Mouse (Mus musculus) left cerebral cortex, postnatal 25 days (tissue): ENCODE measurements at regions not wholly inside any gene's neighbourhood (a gene's known extent, or its start where the extent isn't known, plus 50 kb on each side); places are given as distances from the start of the nearest gene placed in this dataset.
A peak's percentile ranks its signal among the peaks of the same experiment; 100 is the strongest.
"Not testable (repeated sequence)": the region's sequence is repeated elsewhere in the genome, so short reads cannot be mapped to it uniquely, and the experiment has no call there.

ENCODE experiments used
- DNase-seq, 2 experiments: peaks; one replicate each; pipeline ENCODE4 v3.0.0; 2022; ENCODE audit warnings: low spot score in 2 of 2, mixed read lengths in 1 of 2
- intact Hi-C: fragments of 180-260 bp; cut with DNase I; formaldehyde crosslinking; loops from one replicate; pipeline ENCODE4 v1.15.1; 2025

- intact Hi-C loops = loop anchor here (10.0 kb wide), 1 partner anchor 314 kb away; no protein-coding TSS in a partner anchor
- peak in 1 of 2 experiments; percentile 80 for DNase-seq
Measured at GRCm38 (mm10) chr12:109748326-109749059, 148.4 kb upstream of the Rtl1 start.

- intact Hi-C loops = loop anchor here (10.0 kb wide), 1 partner anchor 314 kb away; no protein-coding TSS in a partner anchor
- no peak for DNase-seq
Measured at GRCm38 (mm10) chr12:109749256-109749655, 149.1 kb upstream of the Rtl1 start.

- peak; percentile 68 to 96 for DNase-seq
Measured at GRCm38 (mm10) chr12:109749711-109750243, 149.6 kb upstream of the Rtl1 start.

GRCm38 (mm10) chr12:109754986-109755385, 154.9 kb upstream of the Rtl1 start:
- intact Hi-C loops = loop anchor here (5.0 to 10.0 kb wide), 2 partner anchors 200 to 617 kb away; no protein-coding TSS in a partner anchor
- DNase-seq = no peak

More at GRCm38 (mm10) chr12:109749711-109750243, 149.6 kb upstream of the Rtl1 start:
- intact Hi-C loops = loop anchor here (5.0 to 10.0 kb wide), 3 partner anchors 205 to 623 kb away; no protein-coding TSS in a partner anchor

GRCm38 (mm10) chr12:109764293-109764692, 164.2 kb upstream of the Rtl1 start:
- intact Hi-C loops = no loop called here
- DNase-seq = no peak

- intact Hi-C loops = not testable (repeated sequence)
Measured at GRCm38 (mm10) chr12:109766602-109767001, 166.5 kb upstream of the Rtl1 start.

GRCm38 (mm10) chr12:109772543-109772942, 172.4 kb upstream of the Rtl1 start:
- no peak for DNase-seq
- intact Hi-C loops = no loop called here

More at GRCm38 (mm10) chr12:109766602-109767001, 166.5 kb upstream of the Rtl1 start:
- DNase-seq = not testable (repeated sequence)

- DNase-seq = no peak
- intact Hi-C loops = no loop called here
Measured at GRCm38 (mm10) chr12:109773909-109774313, 173.8 kb upstream of the Rtl1 start.

- intact Hi-C loops = no loop called here
Measured at GRCm38 (mm10) chr12:109798846-109799245, 198.7 kb upstream of the Rtl1 start.

GRCm38 (mm10) chr12:109799395-109799794, 199.3 kb upstream of the Rtl1 start:
- intact Hi-C loops = no loop called here
- DNase-seq = no peak

More at GRCm38 (mm10) chr12:109798846-109799245, 198.7 kb upstream of the Rtl1 start:
- no peak for DNase-seq

- intact Hi-C loops = no loop called here
- DNase-seq = peak; percentile 8 to 74
Measured at GRCm38 (mm10) chr12:109827241-109827915, 227.2 kb upstream of the Rtl1 start.

- intact Hi-C loops = loop anchor here (5.0 kb wide), 1 partner anchor 127 kb away; no protein-coding TSS in a partner anchor
- peak in 1 of 2 experiments; percentile 5 for DNase-seq
Measured at GRCm38 (mm10) chr12:109830303-109831020, 230.3 kb upstream of the Rtl1 start.

GRCm38 (mm10) chr12:109832964-109833363, 232.8 kb upstream of the Rtl1 start:
- intact Hi-C loops = loop anchor here (5.0 kb wide), 1 partner anchor 124 kb away; no protein-coding TSS in a partner anchor

GRCm38 (mm10) chr12:109836521-109836920, 236.4 kb upstream of the Rtl1 start:
- intact Hi-C loops = no loop called here
- no peak for DNase-seq

More at GRCm38 (mm10) chr12:109832964-109833363, 232.8 kb upstream of the Rtl1 start:
- peak in 1 of 2 experiments; percentile 23 for DNase-seq

- intact Hi-C loops = no loop called here
- no peak for DNase-seq
Measured at GRCm38 (mm10) chr12:109839126-109839587, 239.0 kb upstream of the Rtl1 start.

GRCm38 (mm10) chr12:109839946-109840524, 239.9 kb upstream of the Rtl1 start:
- intact Hi-C loops = no loop called here
- no peak for DNase-seq

- intact Hi-C loops = no loop called here
Measured at GRCm38 (mm10) chr12:109844723-109845601, 244.8 kb upstream of the Rtl1 start.

GRCm38 (mm10) chr12:109845602-109845906, 245.4 kb upstream of the Rtl1 start:
- intact Hi-C loops = no loop called here
- no peak for DNase-seq

More at GRCm38 (mm10) chr12:109844723-109845601, 244.8 kb upstream of the Rtl1 start:
- DNase-seq = no peak
